Mouse (Mus musculus): ENCODE results near the gene 1700109H08Rik.

GRCm38 (mm10) chr5:3579066-3579465, 7.7 kb downstream of the 1700109H08Rik start:
- TF ChIP-seq POLR2A (IDR thresholded peaks at IDR 0.05; ENCODE audit: low read depth, low read length) (no peak), CTCF (conservative IDR thresholded peaks at IDR 0.05 in 1 of 2, IDR thresholded peaks at IDR 0.05 in 1 of 2; ENCODE audit: low read depth in 2 of 2, low read length in 2 of 2) (no peak), TCF12 (IDR thresholded peaks at IDR 0.05; ENCODE audit: low read depth, low read length) (no peak), EP300 (IDR thresholded peaks at IDR 0.05; ENCODE audit: low read length) (no peak), MEF2A (IDR thresholded peaks at IDR 0.05; ENCODE audit: borderline replicate concordance, low read depth, low read length) (no peak), KAT2A (IDR thresholded peaks at IDR 0.05; ENCODE audit: insufficient replicate concordance, low read length) (no peak), USF2 (conservative IDR thresholded peaks at IDR 0.05; ENCODE audit: low read depth, low read length) (no peak), JUND (conservative IDR thresholded peaks at IDR 0.05; ENCODE audit: low read depth, low read length) (no peak), RCOR1 (conservative IDR thresholded peaks at IDR 0.05; ENCODE audit: low read depth, low read length) (no peak), E2F4 (IDR thresholded peaks at IDR 0.05; ENCODE audit: insufficient replicate concordance, low read depth, low read length) (no peak)
